Mouse (Mus musculus) B cell, adult 67 days (primary cell): ENCODE results near the gene 2210016F16Rik. TPM values are rescaled to one million over a fixed set of nuclear protein-coding genes. Genes with fewer than 3 reads are reported as not detected.

ENCODE experiments used
- total RNA-seq, 2 experiments: library from RNA; stranded (reverse); gene quantifications; 4 replicates each; pipeline ENCODE4 v1.2.4; 2023

Gene 2210016F16Rik
- 10 to 100 TPM; 12.1 to 17.6 TPM for total RNA-seq

DNA sequence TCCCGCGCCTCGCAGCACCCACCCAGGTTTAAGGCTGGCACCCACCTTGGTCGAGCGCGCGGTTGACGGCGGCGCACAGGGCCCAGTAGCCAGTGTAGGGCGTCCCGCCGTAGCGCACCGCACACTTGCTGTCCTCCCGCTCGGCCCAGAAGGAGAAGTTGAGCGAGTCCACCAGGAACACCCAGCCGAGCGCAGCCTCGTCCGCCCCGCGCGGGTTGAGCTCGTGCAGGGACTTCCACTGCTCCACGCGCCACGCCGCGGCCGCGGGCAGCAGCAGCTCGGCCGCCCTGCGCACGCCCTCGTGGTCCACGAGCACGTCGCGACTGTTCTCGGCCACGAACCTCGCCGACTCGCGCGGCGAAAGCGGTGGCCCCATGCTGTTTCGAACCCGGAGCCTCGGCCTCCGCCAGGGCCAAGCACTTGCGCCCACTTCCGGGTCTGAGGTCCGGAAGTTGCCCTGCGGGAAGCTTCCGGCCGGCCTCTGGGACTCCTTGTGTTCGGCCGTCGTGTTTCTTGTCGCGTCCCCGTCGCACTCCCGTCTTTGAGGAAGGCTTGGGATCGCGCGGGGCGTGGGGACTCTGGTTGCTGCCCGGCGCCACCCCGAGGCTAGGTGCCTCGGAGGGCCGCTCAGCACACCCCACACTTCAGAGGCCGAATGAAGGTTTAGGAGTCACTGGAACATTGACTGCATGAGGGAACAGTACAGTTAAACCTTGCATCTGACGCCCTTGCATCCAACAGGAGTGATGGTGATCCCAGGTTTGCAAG is at the start of gene 2210016F16Rik:
2210016F16Rik (minus strand) TSS at position 447 of the 768 bp plus-strand sequence.

DNA sequence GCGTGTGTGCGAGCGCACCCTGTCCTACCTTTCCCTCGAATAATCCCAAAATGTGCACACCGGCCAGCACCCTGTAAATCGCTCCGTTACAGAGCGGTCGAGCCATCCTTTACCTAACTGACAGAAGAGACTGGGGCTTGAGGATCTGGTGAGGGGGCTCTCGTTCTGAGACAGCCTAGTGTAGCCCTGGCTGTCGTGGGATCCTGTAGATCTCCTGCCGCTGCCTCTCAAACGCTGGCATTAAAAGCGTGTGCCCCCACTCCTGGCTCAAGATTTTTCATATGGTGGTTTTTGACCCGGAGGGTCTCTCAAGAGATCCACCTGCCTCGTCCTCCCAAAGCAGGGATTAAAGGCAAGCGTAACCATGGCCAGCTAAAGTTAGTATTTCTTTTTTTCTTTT is 18.2 kb upstream of the 2210016F16Rik start, which contains the start of gene Hnrnpk:
Hnrnpk (minus strand) TSS at position 101 of the 400 bp plus-strand sequence.

DNA sequence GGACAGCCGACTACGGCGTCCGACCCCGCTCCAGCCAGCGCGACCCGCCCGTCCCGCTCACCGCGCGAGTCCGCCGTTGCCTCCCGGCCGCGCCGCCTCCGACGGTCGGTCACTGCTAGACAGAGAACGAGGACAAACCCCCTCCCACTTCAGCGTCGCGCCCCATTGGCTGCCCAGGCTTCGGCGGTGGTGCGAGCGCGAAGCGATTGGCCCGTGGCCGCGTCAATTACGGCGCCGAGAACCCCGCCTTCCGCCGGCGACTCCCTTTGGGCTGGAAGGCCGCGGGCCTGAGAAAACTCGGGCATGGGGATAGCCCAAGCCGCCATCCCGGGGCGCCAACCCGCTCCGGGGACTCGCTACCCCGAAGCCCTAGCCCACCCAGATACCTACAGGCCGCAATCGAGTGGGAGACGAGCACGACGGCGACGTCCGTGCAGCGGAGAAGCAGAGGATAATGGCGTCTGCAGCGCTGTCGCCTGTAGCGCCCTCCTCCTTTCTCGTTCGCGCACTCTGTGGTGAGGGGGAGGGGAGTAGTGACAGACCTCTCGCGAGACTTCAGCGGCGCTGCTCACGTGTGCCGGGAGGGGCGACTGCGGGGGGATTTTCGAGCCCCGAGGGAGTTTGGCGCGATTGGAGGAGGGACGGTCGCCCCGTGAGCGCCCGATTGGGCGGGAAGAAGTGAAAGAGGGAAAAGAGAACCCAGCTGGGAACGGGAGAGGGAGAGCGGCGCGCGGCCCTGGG is 17.1 kb upstream of the 2210016F16Rik start, which contains the start of gene Rmi1:
Rmi1 (plus strand) TSS at position 246 of the 741 bp plus-strand sequence.

DNA sequence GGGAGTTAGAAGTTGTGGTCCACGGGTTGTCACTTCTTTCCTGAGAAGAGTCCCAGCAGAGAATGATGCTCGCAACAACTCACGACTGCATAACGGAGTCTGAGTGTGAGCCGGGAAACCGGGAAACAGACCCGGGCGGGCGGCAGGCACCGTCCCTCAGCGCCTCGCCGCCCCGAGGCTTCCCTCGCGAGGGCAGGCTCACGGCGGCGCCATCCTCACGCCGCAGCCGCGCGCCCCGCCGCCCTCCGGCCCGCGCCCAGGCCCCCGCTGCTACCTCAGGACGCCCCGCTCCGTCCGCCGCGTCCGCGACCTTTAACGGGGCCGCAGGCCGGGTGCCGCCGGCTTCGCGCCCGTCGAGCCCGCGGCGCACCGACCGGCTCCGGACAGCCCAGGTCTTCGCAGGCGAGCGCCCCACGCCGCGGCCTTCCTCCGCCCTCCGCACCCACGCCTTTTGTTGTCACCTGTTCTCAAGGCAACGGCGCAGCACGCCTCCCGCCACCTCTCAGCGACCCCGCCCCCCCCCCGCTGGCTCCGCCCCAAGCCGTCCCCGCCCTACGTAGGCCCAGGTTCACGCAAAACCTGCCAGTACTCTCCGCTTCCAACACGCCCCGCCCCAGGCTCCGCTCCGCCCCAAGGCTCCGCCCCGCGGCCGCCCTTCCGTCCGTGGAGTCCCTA is 26.3 kb downstream of the 2210016F16Rik start, which contains the start of gene Kif27:
Kif27 (minus strand) TSS at position 494 of the 675 bp plus-strand sequence.

Other genes starting within 250 kb of the 2210016F16Rik start
- 10 to 100 TPM; 79.4 to 82.9 TPM for gene Idnk, start 227.6 kb downstream of the 2210016F16Rik start, total RNA-seq
- gene Ubqln1, start 169.6 kb downstream of the 2210016F16Rik start, total RNA-seq = 100 to 1,000 TPM in 1 of 2 experiments, 10 to 100 TPM in 1; 86.9 to 115 TPM
- gene Gkap1, start 109.5 kb downstream of the 2210016F16Rik start, total RNA-seq = 1 to 10 TPM; 4.5 to 6.5 TPM
- under 1 TPM; 0.17 to 0.21 TPM for gene Kif27, start 26.1 kb downstream of the 2210016F16Rik start, total RNA-seq
- gene Rmi1, start 17.0 kb upstream of the 2210016F16Rik start, total RNA-seq = 10 to 100 TPM; 58.8 to 66.0 TPM
- gene Hnrnpk, start 18.1 kb upstream of the 2210016F16Rik start, total RNA-seq = 1,000 to 10,000 TPM; 1,318 to 1,320 TPM
- gene Slc28a3, start 225.7 kb upstream of the 2210016F16Rik start, total RNA-seq = not detected